Mouse (Mus musculus) neural tube, embryonic 14.5 days (tissue): ENCODE measurements around the gene H2afy2. TPM values are rescaled to one million over a fixed set of nuclear protein-coding genes. Genes with fewer than 3 reads are reported as not detected.

Source experiments
- ATAC-seq: fragments of 200-750 bp; cut with Nextera tagmentation; 2 replicates; pipeline ENCODE4 v1.8.0; 2017; ENCODE audit warnings: low read depth, mild to moderate bottlenecking, moderate TSS enrichment, moderate library complexity
- H3K27ac ChIP-seq: fragments of 300-500 bp; sonication (generic); 2 replicates; pipeline ENCODE4 v1.5.1; 2014; ENCODE audit warnings: low read depth, mild to moderate bottlenecking, control low read depth, low read length, moderate library complexity, mixed read lengths
- H3K27me3 ChIP-seq: fragments of 300-500 bp; sonication (generic); 2 replicates; pipeline ENCODE4 v1.6.1; 2014; ENCODE audit warnings: low read length; ENCODE audit not compliant: control insufficient read depth, insufficient read depth
- H3K36me3 ChIP-seq: fragments of 300-500 bp; sonication (generic); 2 replicates; pipeline ENCODE4 v1.6.1; 2014; ENCODE audit warnings: low read length, mixed read lengths; ENCODE audit not compliant: control insufficient read depth, insufficient read depth
- H3K4me1 ChIP-seq: fragments of 300-500 bp; sonication (generic); 2 replicates; pipeline ENCODE4 v1.6.1; 2014; ENCODE audit warnings: low read length; ENCODE audit not compliant: control insufficient read depth, insufficient read depth
- H3K4me2 ChIP-seq: fragments of 300-500 bp; sonication (generic); 2 replicates; pipeline ENCODE4 v1.6.1; 2014; ENCODE audit warnings: mild to moderate bottlenecking, low read depth, low read length, control low read depth
- H3K4me3 ChIP-seq: fragments of 300-500 bp; sonication (generic); 2 replicates; pipeline ENCODE4 v1.5.1; 2014; ENCODE audit warnings: low read depth, low read length, control low read depth, mixed read lengths
- H3K9ac ChIP-seq: fragments of 300-500 bp; sonication (generic); replicated peaks from 2 replicates; pipeline ENCODE4 v1.6.1; 2014; ENCODE audit warnings: low read depth, mild to moderate bottlenecking, control low read depth, low read length, mixed read lengths
- H3K9me3 ChIP-seq: fragments of 300-500 bp; sonication (generic); 2 replicates; pipeline ENCODE4 v1.6.1; 2016; ENCODE audit warnings: low read length; ENCODE audit not compliant: control insufficient read depth
- WGBS: fragments of 180-500 bp; shearing (Covaris S2); extraction: QIAGEN DNeasy Blood & Tissue Kit; methylation state at CpG from one replicate; pipeline ENCODE4 v1.1.7; 2014; 5-methylcytosine and 5-hydroxymethylcytosine counted together
- polyA plus RNA-seq: library from polyadenylated mRNA; unstranded; fragments of >200 nt; fragmentation: Nextera tagmentation; extraction: Ambion mirVana; gene quantifications from 2 replicates; pipeline ENCODE4 v1.2.1, GENCODE M21; 2014

H2afy2 gene
- polyA plus RNA-seq, 1 experiment from 2014 or later = 203 TPM

DNA sequence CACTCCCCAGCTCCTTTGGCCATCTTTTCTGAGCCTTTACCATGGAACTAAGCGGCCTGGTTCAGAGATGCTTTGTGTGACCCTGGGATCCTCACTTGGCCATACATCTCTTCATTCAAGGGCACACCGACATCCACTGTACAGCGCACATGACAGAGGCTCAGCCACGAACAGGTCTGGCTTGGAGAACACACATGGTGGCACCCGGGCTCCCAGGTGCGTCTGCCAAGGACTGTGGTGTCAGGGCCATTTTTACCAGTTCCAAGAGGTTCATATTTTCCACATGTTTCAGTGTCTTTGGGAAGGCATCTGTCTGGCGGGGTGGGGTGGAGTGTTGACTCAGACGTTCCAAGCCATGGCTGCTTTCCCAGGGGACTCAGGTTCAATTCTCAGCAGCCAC lies 41.6 kb downstream of the H2afy2 start:
- no peak overlapping the region for H3K27ac ChIP-seq
- no peaks in the 10 kb centered on the region for H3K4me1 ChIP-seq
- H3K9ac ChIP-seq = no peak overlapping the region
- H3K4me2 ChIP-seq = no peak overlapping the region
- H3K27me3 ChIP-seq = no peaks in the 10 kb centered on the region
- H3K9me3 ChIP-seq = no peaks in the 10 kb centered on the region
- ATAC-seq = no peak
- H3K4me3 ChIP-seq = no peak overlapping the region
- H3K36me3 ChIP-seq = peaks cover 78% of the 10 kb centered on the region
- WGBS = 96% methylated on average over 8 of the region's 8 CpGs

DNA sequence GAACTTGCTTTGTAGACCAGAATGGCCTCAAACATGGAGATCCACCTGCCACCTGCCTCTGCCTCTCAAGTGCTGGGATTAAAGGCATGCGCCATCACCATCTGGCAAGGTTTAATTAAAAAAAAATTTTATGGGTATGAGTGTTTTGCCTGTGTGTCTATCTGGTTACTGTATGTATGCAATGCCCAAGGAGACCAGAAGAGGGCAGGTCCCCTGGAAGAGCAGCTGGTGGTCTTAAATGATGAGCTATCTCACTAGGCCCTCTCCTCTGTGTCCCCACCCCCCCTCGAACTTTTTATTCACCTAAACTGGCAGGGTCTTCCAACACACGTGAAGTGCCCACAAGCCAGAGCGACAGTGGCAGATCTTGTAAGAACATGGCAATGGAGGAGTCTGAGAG lies 42.1 kb downstream of the H2afy2 start:
- no peak for ATAC-seq
- no peak overlapping the region for H3K4me2 ChIP-seq
- no peaks in the 10 kb centered on the region for H3K9me3 ChIP-seq
- H3K4me3 ChIP-seq = no peak overlapping the region
- H3K27me3 ChIP-seq = no peaks in the 10 kb centered on the region
- WGBS = 85% methylated on average over 4 of the region's 4 CpGs
- H3K36me3 ChIP-seq = peaks cover 74% of the 10 kb centered on the region
- no peaks in the 10 kb centered on the region for H3K4me1 ChIP-seq
- no peak overlapping the region for H3K9ac ChIP-seq
- H3K27ac ChIP-seq = no peak overlapping the region

DNA sequence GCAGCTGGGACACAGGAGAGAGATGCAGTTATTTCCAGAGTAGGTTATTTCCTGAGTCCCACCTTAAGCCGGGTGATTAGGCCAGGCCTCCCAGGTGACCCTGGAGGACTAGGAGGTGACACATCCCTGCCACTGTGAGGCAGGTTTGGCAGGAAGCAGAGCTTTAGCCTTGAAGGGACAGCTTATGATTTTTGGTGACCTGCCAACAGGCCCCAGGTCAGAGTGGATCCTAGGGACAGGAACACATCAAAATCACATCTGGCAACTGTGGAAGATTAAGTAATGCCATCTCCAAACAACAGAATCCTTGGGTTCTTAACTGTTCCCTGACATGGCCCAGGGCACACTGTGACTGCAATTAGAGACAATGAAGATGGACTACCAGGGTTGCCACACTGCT lies 42.6 kb downstream of the H2afy2 start:
- no peak for ATAC-seq
- Histone ChIP-seq H3K4me3 (no peak overlapping the region), H3K36me3 (peaks cover 68% of the 10 kb centered on the region), H3K4me1 (no peaks in the 10 kb centered on the region), H3K9me3 (no peaks in the 10 kb centered on the region), H3K27me3 (no peaks in the 10 kb centered on the region), H3K4me2 (no peak overlapping the region), H3K9ac (no peak overlapping the region), H3K27ac (no peak overlapping the region)
- WGBS = 96% methylated on average over 1 of the region's 1 CpGs

DNA sequence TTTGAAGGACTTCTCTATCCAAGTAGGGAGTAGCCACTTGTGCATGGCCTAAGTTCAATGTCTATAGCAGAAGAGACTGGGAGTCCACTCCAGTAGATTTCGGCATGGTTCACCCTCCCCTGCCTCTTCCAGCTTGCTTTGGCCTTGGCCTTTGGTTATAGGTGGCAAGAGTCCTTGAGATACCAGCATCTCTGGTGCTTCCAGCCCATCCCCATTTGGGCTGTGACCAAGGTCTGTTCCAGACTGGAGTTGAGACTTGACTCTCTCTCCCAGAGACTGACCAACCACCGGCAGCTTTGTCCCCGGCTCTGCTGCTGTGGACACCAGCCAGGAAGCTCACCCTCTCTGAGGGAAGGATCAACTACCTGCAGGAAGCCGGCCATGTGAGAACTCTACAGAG lies 45.8 kb downstream of the H2afy2 start:
- Histone ChIP-seq H3K9ac (no peak overlapping the region), H3K4me2 (no peak overlapping the region), H3K4me3 (no peak overlapping the region), H3K9me3 (no peaks in the 10 kb centered on the region), H3K27ac (no peak overlapping the region), H3K4me1 (no peaks in the 10 kb centered on the region), H3K27me3 (no peaks in the 10 kb centered on the region), H3K36me3 (peaks cover 50% of the 10 kb centered on the region)
- ATAC-seq = no peak
- WGBS = 94% methylated on average over 4 of the region's 4 CpGs

DNA sequence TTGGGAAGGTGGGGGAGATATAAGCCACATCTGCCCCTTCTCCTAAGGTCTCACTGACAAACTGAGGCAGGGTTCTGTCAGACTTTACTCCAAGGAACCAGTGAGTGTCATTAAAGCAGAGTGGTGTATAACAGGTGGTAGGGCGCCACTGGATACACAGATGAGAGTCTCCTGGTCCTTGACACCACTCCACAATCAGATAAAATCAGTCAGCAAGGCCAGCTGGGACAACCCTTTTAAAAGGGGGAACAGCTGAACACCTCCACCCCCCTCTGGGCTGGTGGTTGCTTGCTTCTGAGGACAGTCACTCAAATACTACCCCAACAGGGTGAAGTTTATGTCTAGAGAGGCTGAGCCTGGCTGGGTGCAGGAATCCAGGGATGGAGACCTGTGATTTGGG lies 46.4 kb downstream of the H2afy2 start:
- 96% methylated on average over 1 of the region's 1 CpGs for WGBS
- no peak; the same call in 1 of the 2 replicates for ATAC-seq

DNA sequence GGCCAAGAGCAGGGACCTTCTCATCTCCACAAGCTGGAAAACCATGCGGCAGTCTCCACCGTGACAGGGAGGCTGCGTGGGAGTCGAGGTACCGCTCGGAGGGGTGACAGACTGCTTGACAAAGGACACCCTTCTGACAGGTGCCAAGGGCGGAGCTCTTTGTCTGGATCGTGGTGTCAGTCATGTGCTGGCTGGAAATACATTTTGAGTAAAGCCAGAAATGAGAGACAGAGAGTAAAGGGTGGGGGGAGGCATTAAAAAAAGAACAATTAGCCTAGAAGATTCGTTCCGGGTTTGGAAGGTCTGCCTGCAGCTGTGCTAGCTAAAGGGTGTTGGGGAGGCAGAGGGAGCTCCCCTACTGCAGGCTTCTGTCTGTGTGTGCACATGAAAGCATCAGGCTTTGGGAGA lies 47.3 kb downstream of the H2afy2 start:
- Histone ChIP-seq H3K27ac (no peak overlapping the region), H3K36me3 (peaks cover 38% of the 10 kb centered on the region), H3K27me3 (no peaks in the 10 kb centered on the region), H3K4me3 (no peak overlapping the region), H3K9ac (no peak overlapping the region), H3K4me1 (no peaks in the 10 kb centered on the region), H3K4me2 (no peak overlapping the region), H3K9me3 (no peaks in the 10 kb centered on the region)
- WGBS = 75% methylated on average over 10 of the region's 10 CpGs
- ATAC-seq = no peak

More for the DNA sequence above, 46.4 kb downstream of the H2afy2 start:
- Histone ChIP-seq H3K4me2 (no peak overlapping the region), H3K4me3 (no peak overlapping the region), H3K4me1 (no peaks in the 10 kb centered on the region), H3K9ac (no peak overlapping the region), H3K27me3 (no peaks in the 10 kb centered on the region), H3K27ac (no peak overlapping the region), H3K36me3 (peaks cover 46% of the 10 kb centered on the region), H3K9me3 (no peaks in the 10 kb centered on the region)

DNA sequence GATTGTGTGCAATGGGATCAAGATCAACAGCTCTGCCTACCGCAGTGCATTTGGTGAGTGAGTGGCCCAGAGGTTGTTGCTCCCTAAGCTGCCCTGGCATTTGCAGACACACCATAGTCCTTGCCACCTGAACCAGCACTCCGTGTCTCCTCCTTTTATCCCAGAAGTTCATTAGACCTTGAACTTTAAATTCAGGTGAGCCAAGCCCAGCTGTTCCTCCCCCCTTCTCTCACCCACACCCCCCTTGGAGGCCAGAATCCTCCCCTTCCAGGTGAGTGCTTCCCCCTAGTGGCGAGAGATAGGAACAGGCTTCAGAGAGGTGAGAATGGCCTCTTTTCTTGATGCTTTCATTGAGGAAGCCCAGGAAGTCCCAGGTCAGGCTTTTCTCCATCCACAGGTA lies 49.6 kb downstream of the H2afy2 start:
- H3K27me3 ChIP-seq = no peaks in the 10 kb centered on the region
- H3K4me2 ChIP-seq = no peak overlapping the region
- H3K4me3 ChIP-seq = no peak overlapping the region
- peaks cover 15% of the 10 kb centered on the region; the same call in 1 of the 2 replicates for H3K36me3 ChIP-seq
- H3K4me1 ChIP-seq = no peaks in the 10 kb centered on the region
- no peak overlapping the region for H3K27ac ChIP-seq
- no peak for ATAC-seq
- no peak overlapping the region for H3K9ac ChIP-seq
- H3K9me3 ChIP-seq = no peaks in the 10 kb centered on the region
- WGBS = 43% methylated on average over 3 of the region's 3 CpGs

DNA sequence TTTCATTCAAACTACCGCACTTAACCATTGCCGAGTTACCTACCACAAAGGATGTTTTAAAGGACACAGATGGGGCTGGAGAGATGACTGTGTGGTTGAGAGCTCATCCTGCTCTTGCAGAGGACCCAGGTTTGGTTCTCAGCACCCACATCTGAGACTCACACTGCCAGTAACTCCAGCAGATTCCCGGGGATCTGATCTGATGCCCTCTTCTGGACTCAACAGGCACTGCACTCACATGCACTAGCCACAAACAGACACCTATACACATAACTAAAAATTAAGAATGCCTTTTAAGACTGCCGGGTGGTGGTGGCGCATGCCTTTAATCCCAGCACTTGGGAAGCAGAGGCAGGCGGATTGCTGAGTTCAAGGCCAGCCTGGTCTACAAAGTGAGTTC lies 53.8 kb downstream of the H2afy2 start:
- H3K4me1 ChIP-seq = no peaks in the 10 kb centered on the region
- no peaks in the 10 kb centered on the region for H3K36me3 ChIP-seq
- H3K27ac ChIP-seq = no peak overlapping the region
- no peak overlapping the region for H3K4me2 ChIP-seq
- H3K4me3 ChIP-seq = no peak overlapping the region
- no peaks in the 10 kb centered on the region for H3K27me3 ChIP-seq
- WGBS = 98% methylated on average over 6 of the region's 6 CpGs
- H3K9ac ChIP-seq = no peak overlapping the region
- ATAC-seq = no peak
- H3K9me3 ChIP-seq = no peaks in the 10 kb centered on the region

DNA sequence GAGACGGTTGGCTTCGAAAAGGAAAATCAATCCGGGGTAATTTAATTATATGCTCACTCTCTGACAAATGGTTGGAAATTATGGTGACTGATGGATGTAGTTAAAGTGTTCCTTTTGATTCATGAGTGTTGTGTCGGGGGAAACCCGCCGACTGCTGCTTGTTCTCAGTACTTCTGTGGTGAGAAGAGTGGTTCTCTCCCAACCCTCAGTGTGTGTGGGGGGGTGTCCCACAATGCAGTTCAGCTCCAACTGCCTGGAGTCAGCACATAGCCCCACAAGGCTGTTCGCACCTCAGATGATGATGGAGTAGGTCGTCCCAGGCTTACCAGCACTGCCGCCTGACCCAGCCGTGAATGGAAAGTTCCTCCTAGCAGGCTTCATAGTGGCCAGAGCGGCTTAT lies 54.8 kb downstream of the H2afy2 start:
- no peak overlapping the region for H3K9ac ChIP-seq
- H3K36me3 ChIP-seq = no peaks in the 10 kb centered on the region
- no peak overlapping the region for H3K27ac ChIP-seq
- no peaks in the 10 kb centered on the region for H3K9me3 ChIP-seq
- no peak overlapping the region for H3K4me2 ChIP-seq
- H3K27me3 ChIP-seq = no peaks in the 10 kb centered on the region
- no peak; the same call in 1 of the 2 replicates for ATAC-seq
- 49% methylated on average over 11 of the region's 11 CpGs for WGBS
- H3K4me1 ChIP-seq = no peaks in the 10 kb centered on the region
- H3K4me3 ChIP-seq = no peak overlapping the region

DNA sequence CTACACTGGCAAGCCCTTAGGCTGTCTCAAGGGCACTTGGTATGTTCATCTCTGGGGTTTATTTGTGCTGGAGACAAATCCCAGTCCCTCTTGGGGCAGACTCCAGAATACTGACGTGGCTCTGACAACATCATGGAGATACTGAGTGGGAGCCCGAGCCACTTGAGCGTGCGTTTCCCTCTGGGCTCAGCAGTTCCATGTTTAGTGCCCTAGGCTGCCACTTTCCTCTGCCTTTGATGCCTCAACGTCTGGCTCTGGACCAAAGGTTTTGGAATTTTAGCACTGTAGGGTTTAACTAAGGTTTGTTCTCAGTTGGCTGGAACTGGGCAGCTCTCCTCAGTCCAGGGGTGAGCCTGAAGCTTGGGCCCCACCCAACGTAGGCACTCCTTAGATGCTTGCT lies 60.7 kb downstream of the H2afy2 start:
- no peaks in the 10 kb centered on the region for H3K9me3 ChIP-seq
- no peaks in the 10 kb centered on the region for H3K4me1 ChIP-seq
- H3K9ac ChIP-seq = no peak overlapping the region
- 76% methylated on average over 6 of the region's 6 CpGs for WGBS
- no peak overlapping the region for H3K4me3 ChIP-seq
- no peaks in the 10 kb centered on the region for H3K36me3 ChIP-seq
- ATAC-seq = no peak
- H3K27me3 ChIP-seq = no peaks in the 10 kb centered on the region
- no peak overlapping the region for H3K27ac ChIP-seq
- H3K4me2 ChIP-seq = no peak overlapping the region
